Mouse (Mus musculus): ENCODE results near the gene Exoc2. TPM values are rescaled to one million over a fixed set of nuclear protein-coding genes. Genes with fewer than 3 reads are reported as not detected.

Gene Exoc2
- polyA plus RNA-seq, 1 experiment from 2014 or later: 12.7 TPM

DNA sequence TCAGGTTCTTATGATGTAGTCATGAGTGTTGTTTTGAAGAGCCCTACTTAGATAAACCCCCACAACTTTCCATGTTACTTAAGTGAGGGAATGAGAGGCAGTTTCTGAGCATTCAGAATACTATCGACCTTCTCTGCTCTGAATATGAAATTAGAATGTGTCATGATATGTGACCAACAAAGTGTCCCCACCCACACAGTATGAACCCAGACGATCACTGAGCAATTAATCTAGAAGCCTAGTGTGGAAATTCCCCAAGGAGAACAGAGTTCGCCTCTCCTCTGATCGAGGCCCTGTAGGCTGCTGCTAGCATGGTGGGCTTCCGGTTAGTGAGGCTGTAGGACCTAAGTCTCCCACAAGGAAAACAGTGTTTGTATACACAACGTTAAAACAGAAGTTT is 142.5 kb downstream of the Exoc2 start:
- Histone ChIP-seq H3K4me3 (ENCODE audit: low read depth, low read length) (no peak overlapping the region), H3K4me2 (replicated peaks; ENCODE audit: low read depth) (no peak overlapping the region), H3K27ac (replicated peaks) (no peak overlapping the region), H3K9ac (ENCODE audit: low read length) (no peak overlapping the region), H3K36me3 (ENCODE audit: control insufficient read depth, insufficient read depth, low read length) (no peaks in the 10 kb centered on the region), H3K9me3 (ENCODE audit: control insufficient read depth, low read length) (no peaks in the 10 kb centered on the region), H3K27me3 (ENCODE audit: control insufficient read depth, insufficient read depth, low read length) (no peaks in the 10 kb centered on the region), H3K4me1 (replicated peaks; ENCODE audit: control insufficient read depth, insufficient read depth) (no peaks in the 10 kb centered on the region)
- no peak for DNase-seq (ENCODE audit: low spot score)
- 71% methylated on average over 6 of the region's 6 CpGs for WGBS
- no peak for ATAC-seq (ENCODE audit: low FRiP score, low TSS enrichment)
- TF ChIP-seq EP300 (optimal IDR thresholded peaks at IDR 0.05) (no peak), CTCF (IDR thresholded peaks at IDR 0.05; ENCODE audit: low read depth) (no peak)

DNA sequence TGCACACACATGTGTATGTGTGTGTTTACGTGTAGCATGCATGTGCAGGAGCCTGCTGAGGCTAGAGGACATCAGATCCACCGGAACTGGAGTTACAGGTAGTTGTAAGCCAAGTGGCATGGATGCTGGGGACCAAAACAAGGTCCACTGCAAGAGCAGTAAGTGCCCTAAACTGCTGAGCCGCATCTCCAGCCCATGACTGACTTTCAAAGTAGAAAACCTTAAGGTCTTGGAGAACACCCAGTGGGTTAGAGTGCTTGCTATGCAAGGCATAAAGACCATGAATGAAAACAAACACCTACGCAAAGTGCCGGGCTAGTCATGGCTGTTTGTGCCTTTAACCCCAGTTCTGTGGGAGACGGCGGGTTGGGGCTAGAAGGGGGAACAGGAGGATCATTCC is 147.4 kb downstream of the Exoc2 start:
- no peaks in the 10 kb centered on the region for H3K9me3 ChIP-seq (ENCODE audit: control insufficient read depth, low read length)
- ATAC-seq (ENCODE audit: low FRiP score, low TSS enrichment): no peak

DNA sequence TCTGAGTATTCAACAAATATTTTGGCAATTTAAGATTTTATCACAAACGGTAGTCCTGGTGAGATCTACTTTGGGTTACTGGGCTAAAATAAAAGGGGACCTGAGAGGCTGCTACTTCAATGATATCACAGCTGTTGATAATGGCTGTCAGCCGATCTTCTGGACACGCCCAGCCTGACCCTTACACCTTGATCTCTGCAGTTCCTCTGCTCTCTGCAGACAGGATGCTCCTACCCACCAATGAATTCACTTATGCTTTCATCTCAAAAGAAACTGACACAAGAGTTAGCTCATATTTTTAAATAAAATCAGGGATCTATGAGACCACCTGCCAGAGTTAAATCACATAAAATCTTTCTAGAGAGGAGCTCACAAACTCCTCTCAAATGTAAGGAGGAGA is 149.0 kb downstream of the Exoc2 start:
- peaks cover 8% of the 10 kb centered on the region; the same call in 1 of the 2 replicates for H3K36me3 ChIP-seq (ENCODE audit: control insufficient read depth, insufficient read depth, low read length)
- no peaks in the 10 kb centered on the region for H3K9me3 ChIP-seq (ENCODE audit: control insufficient read depth, low read length)
- no peaks in the 10 kb centered on the region for H3K27me3 ChIP-seq (ENCODE audit: control insufficient read depth, insufficient read depth, low read length)
- ATAC-seq (ENCODE audit: low FRiP score, low TSS enrichment) (no peak), DNase-seq (ENCODE audit: low spot score) (no peak)
- H3K4me1 ChIP-seq (replicated peaks; ENCODE audit: control insufficient read depth, insufficient read depth): no peaks in the 10 kb centered on the region
- no peak overlapping the region for H3K4me3 ChIP-seq (ENCODE audit: low read depth, low read length)
- H3K9ac ChIP-seq (ENCODE audit: low read length): no peak overlapping the region
- no peak overlapping the region for H3K27ac ChIP-seq (replicated peaks)
- 56% methylated on average over 3 of the region's 3 CpGs for WGBS
- no peak for TF ChIP-seq EP300 (optimal IDR thresholded peaks at IDR 0.05)
- TF ChIP-seq CTCF (IDR thresholded peaks at IDR 0.05; ENCODE audit: low read depth): no peak
- H3K4me2 ChIP-seq (replicated peaks; ENCODE audit: low read depth): no peak overlapping the region

More for the DNA sequence above, 147.4 kb downstream of the Exoc2 start:
- TF ChIP-seq CTCF (IDR thresholded peaks at IDR 0.05; ENCODE audit: low read depth) (no peak), EP300 (optimal IDR thresholded peaks at IDR 0.05) (no peak)
- DNase-seq (ENCODE audit: low spot score): no peak
- Histone ChIP-seq H3K4me3 (ENCODE audit: low read depth, low read length) (no peak overlapping the region), H3K4me2 (replicated peaks; ENCODE audit: low read depth) (no peak overlapping the region), H3K9ac (ENCODE audit: low read length) (no peak overlapping the region), H3K36me3 (ENCODE audit: control insufficient read depth, insufficient read depth, low read length) (peaks cover 7% of the 10 kb centered on the region; the same call in 1 of the 2 replicates), H3K27ac (replicated peaks) (no peak overlapping the region), H3K27me3 (ENCODE audit: control insufficient read depth, insufficient read depth, low read length) (no peaks in the 10 kb centered on the region), H3K4me1 (replicated peaks; ENCODE audit: control insufficient read depth, insufficient read depth) (no peaks in the 10 kb centered on the region)
- WGBS: 92% methylated on average over 7 of the region's 7 CpGs

DNA sequence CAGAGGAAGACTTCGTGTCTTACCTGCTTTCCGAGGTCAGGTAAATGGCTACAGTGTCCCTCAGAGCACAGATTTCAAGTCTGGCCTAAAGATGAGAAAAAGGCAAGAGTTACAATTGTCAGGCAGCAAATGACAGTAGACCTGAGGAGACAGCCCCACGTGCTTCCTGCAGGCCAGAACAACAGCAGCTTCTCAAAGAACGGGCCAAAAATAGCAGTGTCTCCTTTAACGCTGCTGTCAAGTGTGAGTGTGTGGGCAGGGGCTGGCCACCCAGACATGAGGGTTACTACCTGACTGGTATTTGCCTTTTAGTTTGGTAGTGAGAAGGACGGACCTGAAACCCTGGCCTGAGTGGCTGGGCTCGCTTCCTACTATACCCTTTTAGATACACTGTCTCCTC is 153.3 kb downstream of the Exoc2 start:
- no peak overlapping the region for H3K27ac ChIP-seq (replicated peaks)
- H3K4me2 ChIP-seq (replicated peaks; ENCODE audit: low read depth): no peak overlapping the region
- H3K4me1 ChIP-seq (replicated peaks; ENCODE audit: control insufficient read depth, insufficient read depth): no peaks in the 10 kb centered on the region
- no peaks in the 10 kb centered on the region for H3K9me3 ChIP-seq (ENCODE audit: control insufficient read depth, low read length)
- WGBS: 87% methylated on average over 7 of the region's 7 CpGs
- peaks cover 8% of the 10 kb centered on the region; the same call in 1 of the 2 replicates for H3K36me3 ChIP-seq (ENCODE audit: control insufficient read depth, insufficient read depth, low read length)
- TF ChIP-seq CTCF (IDR thresholded peaks at IDR 0.05; ENCODE audit: low read depth): no peak
- TF ChIP-seq EP300 (optimal IDR thresholded peaks at IDR 0.05): no peak
- H3K9ac ChIP-seq (ENCODE audit: low read length): no peak overlapping the region
- DNase-seq (ENCODE audit: low spot score): no peak
- no peaks in the 10 kb centered on the region for H3K27me3 ChIP-seq (ENCODE audit: control insufficient read depth, insufficient read depth, low read length)
- H3K4me3 ChIP-seq (ENCODE audit: low read depth, low read length): no peak overlapping the region
- no peak for ATAC-seq (ENCODE audit: low FRiP score, low TSS enrichment)

DNA sequence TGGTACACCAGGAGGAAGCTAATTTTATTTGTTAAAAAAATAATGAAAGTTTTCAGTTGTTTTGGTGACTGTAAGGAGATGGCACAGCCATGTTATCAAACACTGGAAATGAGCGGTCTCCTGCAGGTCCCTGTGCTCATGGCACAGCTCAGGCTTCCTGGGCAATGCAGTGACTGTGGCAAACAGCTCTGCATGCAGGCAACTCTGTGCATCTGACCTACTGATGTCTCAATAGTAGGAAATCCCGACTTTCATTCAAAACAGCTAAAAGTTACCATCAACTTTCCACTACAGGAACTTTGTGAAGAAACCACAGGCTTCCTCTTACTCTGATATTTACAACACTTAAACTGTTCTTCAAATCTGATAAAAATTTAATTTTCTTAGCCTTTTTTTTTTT is 154.0 kb downstream of the Exoc2 start:
- H3K4me1 ChIP-seq (replicated peaks; ENCODE audit: control insufficient read depth, insufficient read depth): no peaks in the 10 kb centered on the region
- H3K36me3 ChIP-seq (ENCODE audit: control insufficient read depth, insufficient read depth, low read length): peaks cover 8% of the 10 kb centered on the region; the same call in 1 of the 2 replicates
- TF ChIP-seq CTCF (IDR thresholded peaks at IDR 0.05; ENCODE audit: low read depth) (no peak), EP300 (optimal IDR thresholded peaks at IDR 0.05) (no peak)
- no peak overlapping the region for H3K4me2 ChIP-seq (replicated peaks; ENCODE audit: low read depth)
- H3K9ac ChIP-seq (ENCODE audit: low read length): no peak overlapping the region
- H3K27ac ChIP-seq (replicated peaks): no peak overlapping the region
- H3K27me3 ChIP-seq (ENCODE audit: control insufficient read depth, insufficient read depth, low read length): no peaks in the 10 kb centered on the region
- no peaks in the 10 kb centered on the region for H3K9me3 ChIP-seq (ENCODE audit: control insufficient read depth, low read length)
- WGBS: 94% methylated on average over 2 of the region's 2 CpGs
- DNase-seq (ENCODE audit: low spot score) (no peak), ATAC-seq (ENCODE audit: low FRiP score, low TSS enrichment) (no peak)
- H3K4me3 ChIP-seq (ENCODE audit: low read depth, low read length): no peak overlapping the region

DNA sequence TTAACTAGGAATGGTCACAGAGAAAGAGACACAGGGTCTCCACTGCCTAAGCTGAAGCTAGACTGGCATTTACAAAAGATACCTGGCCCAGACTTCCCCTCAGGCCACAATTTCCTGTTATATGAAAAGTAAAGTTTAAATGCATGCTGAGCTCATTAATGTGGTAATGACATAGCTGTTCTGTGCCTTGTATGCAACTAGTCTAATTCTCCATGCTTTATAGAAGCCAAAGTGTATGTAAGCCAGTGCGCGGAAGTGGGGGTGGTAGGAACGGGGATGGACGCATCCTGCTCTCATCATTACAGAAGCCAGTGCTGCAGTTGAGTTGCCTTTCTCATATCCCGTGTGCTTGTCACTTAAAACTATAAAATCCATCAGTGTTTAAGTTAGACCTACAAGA is 156.5 kb downstream of the Exoc2 start:
- no peaks in the 10 kb centered on the region for H3K9me3 ChIP-seq (ENCODE audit: control insufficient read depth, low read length)
- ATAC-seq (ENCODE audit: low FRiP score, low TSS enrichment) (no peak), DNase-seq (ENCODE audit: low spot score) (no peak)
- H3K4me2 ChIP-seq (replicated peaks; ENCODE audit: low read depth): no peak overlapping the region
- no peak for TF ChIP-seq CTCF (IDR thresholded peaks at IDR 0.05; ENCODE audit: low read depth)
- TF ChIP-seq EP300 (optimal IDR thresholded peaks at IDR 0.05): no peak
- H3K4me3 ChIP-seq (ENCODE audit: low read depth, low read length): no peak overlapping the region
- 96% methylated on average over 5 of the region's 5 CpGs for WGBS
- no peak overlapping the region for H3K27ac ChIP-seq (replicated peaks)
- no peaks in the 10 kb centered on the region for H3K27me3 ChIP-seq (ENCODE audit: control insufficient read depth, insufficient read depth, low read length)
- H3K4me1 ChIP-seq (replicated peaks; ENCODE audit: control insufficient read depth, insufficient read depth): no peaks in the 10 kb centered on the region
- H3K36me3 ChIP-seq (ENCODE audit: control insufficient read depth, insufficient read depth, low read length): peaks cover 8% of the 10 kb centered on the region; the same call in 1 of the 2 replicates
- no peak overlapping the region for H3K9ac ChIP-seq (ENCODE audit: low read length)
